Mouse (Mus musculus) c-Kit-positive CD71-negative TER-119-negative erythroid progenitor cells, embryonic 14.5 days (primary cell): ENCODE measurements around the gene Itih5.

ENCODE experiments used
- DNase-seq: peaks from one replicate; pipeline ENCODE4 v3.0.0-alpha.2; 2013; ENCODE audit warnings: low read depth

The Itih5 gene

GRCm38 (mm10) chr2:10168016-10168415 lies 14.6 kb downstream of the Itih5 start:
- no peak for DNase-seq

GRCm38 (mm10) chr2:10169991-10170390 lies 16.6 kb downstream of the Itih5 start:
- no peak for DNase-seq

- no peak for DNase-seq
Observed at GRCm38 (mm10) chr2:10193553-10193952, 40.2 kb downstream of the Itih5 start.

GRCm38 (mm10) chr2:10195162-10195561 lies 41.8 kb downstream of the Itih5 start:
- no peak for DNase-seq

- DNase-seq: no peak
Observed at GRCm38 (mm10) chr2:10199326-10199725, 46.0 kb downstream of the Itih5 start.

GRCm38 (mm10) chr2:10200736-10201285 lies 47.4 kb downstream of the Itih5 start:
- DNase-seq: no peak

- DNase-seq: no peak
Observed at GRCm38 (mm10) chr2:10204301-10204700, 50.9 kb downstream of the Itih5 start.

- DNase-seq: no peak
Observed at GRCm38 (mm10) chr2:10213468-10213867, 60.1 kb downstream of the Itih5 start.

- no peak for DNase-seq
Observed at GRCm38 (mm10) chr2:10215876-10216565, 62.6 kb downstream of the Itih5 start.

- DNase-seq: no peak
Observed at GRCm38 (mm10) chr2:10216566-10217247, 63.3 kb downstream of the Itih5 start.

GRCm38 (mm10) chr2:10221862-10222261 lies 68.5 kb downstream of the Itih5 start:
- DNase-seq: no peak

GRCm38 (mm10) chr2:10226907-10227306 lies 73.5 kb downstream of the Itih5 start:
- DNase-seq: no peak

- no peak for DNase-seq
Observed at GRCm38 (mm10) chr2:10231971-10232370, 78.6 kb downstream of the Itih5 start.

GRCm38 (mm10) chr2:10236554-10236953 lies 83.2 kb downstream of the Itih5 start:
- DNase-seq: no peak

- no peak for DNase-seq
Observed at GRCm38 (mm10) chr2:10242970-10243369, 89.6 kb downstream of the Itih5 start.

GRCm38 (mm10) chr2:10250441-10250840 lies 97.1 kb downstream of the Itih5 start:
- DNase-seq: no peak

GRCm38 (mm10) chr2:10250926-10251325 lies 97.6 kb downstream of the Itih5 start:
- DNase-seq: no peak

- no peak for DNase-seq
Observed at GRCm38 (mm10) chr2:10251466-10251865, 98.1 kb downstream of the Itih5 start.

GRCm38 (mm10) chr2:10252016-10252415 lies 98.6 kb downstream of the Itih5 start:
- DNase-seq: no peak

- DNase-seq: no peak
Observed at GRCm38 (mm10) chr2:10253351-10253750, 100.0 kb downstream of the Itih5 start.

- DNase-seq: no peak
Observed at GRCm38 (mm10) chr2:10256949-10257348, 103.6 kb downstream of the Itih5 start.

GRCm38 (mm10) chr2:10258312-10258711 lies 104.9 kb downstream of the Itih5 start:
- no peak for DNase-seq

GRCm38 (mm10) chr2:10260109-10260508 lies 106.7 kb downstream of the Itih5 start:
- DNase-seq: no peak
